Mouse (Mus musculus): Measurements from ENCODE around the gene Sipa1l2.
"Not testable (repeated sequence)": the region's sequence is repeated elsewhere in the genome, so short reads cannot be mapped to it uniquely, and the experiment has no call there.

Sipa1l2 gene

GRCm38 (mm10) chr8:125542893-125543613 is 26.6 kb downstream of the Sipa1l2 start:
- in situ Hi-C loops (cut with MboI; ENCODE audit: low sequenced_read_pairs) = no loop called here

- in situ Hi-C loops (cut with MboI; ENCODE audit: low sequenced_read_pairs) = no loop called here
Observed at GRCm38 (mm10) chr8:125539056-125540013, 30.3 kb downstream of the Sipa1l2 start.

GRCm38 (mm10) chr8:125538265-125538664 is 31.3 kb downstream of the Sipa1l2 start:
- in situ Hi-C loops (cut with MboI; ENCODE audit: low sequenced_read_pairs) = no loop called here

GRCm38 (mm10) chr8:125533709-125534108 is 35.9 kb downstream of the Sipa1l2 start:
- in situ Hi-C loops (cut with MboI; ENCODE audit: low sequenced_read_pairs) = no loop called here

- in situ Hi-C loops (cut with MboI; ENCODE audit: low sequenced_read_pairs) = no loop called here
Observed at GRCm38 (mm10) chr8:125532953-125533352, 36.7 kb downstream of the Sipa1l2 start.

- in situ Hi-C loops (cut with MboI; ENCODE audit: low sequenced_read_pairs) = no loop called here
Observed at GRCm38 (mm10) chr8:125532177-125532576, 37.4 kb downstream of the Sipa1l2 start.

GRCm38 (mm10) chr8:125531640-125532039 is 38.0 kb downstream of the Sipa1l2 start:
- in situ Hi-C loops (cut with MboI; ENCODE audit: low sequenced_read_pairs) = no loop called here

GRCm38 (mm10) chr8:125531088-125531438 is 38.5 kb downstream of the Sipa1l2 start:
- in situ Hi-C loops (cut with MboI; ENCODE audit: low sequenced_read_pairs) = no loop called here

GRCm38 (mm10) chr8:125530187-125531087 is 39.2 kb downstream of the Sipa1l2 start:
- in situ Hi-C loops (cut with MboI; ENCODE audit: low sequenced_read_pairs) = no loop called here

GRCm38 (mm10) chr8:125529019-125529418 is 40.6 kb downstream of the Sipa1l2 start:
- in situ Hi-C loops (cut with MboI; ENCODE audit: low sequenced_read_pairs) = no loop called here

- in situ Hi-C loops (cut with MboI; ENCODE audit: low sequenced_read_pairs) = no loop called here
Observed at GRCm38 (mm10) chr8:125527941-125528340, 41.7 kb downstream of the Sipa1l2 start.

- in situ Hi-C loops (cut with MboI; ENCODE audit: low sequenced_read_pairs) = no loop called here
Observed at GRCm38 (mm10) chr8:125526999-125527398, 42.6 kb downstream of the Sipa1l2 start.

GRCm38 (mm10) chr8:125526582-125526981 is 43.0 kb downstream of the Sipa1l2 start:
- in situ Hi-C loops (cut with MboI; ENCODE audit: low sequenced_read_pairs) = no loop called here

- in situ Hi-C loops (cut with MboI; ENCODE audit: low sequenced_read_pairs) = no loop called here
Observed at GRCm38 (mm10) chr8:125524479-125524878, 45.1 kb downstream of the Sipa1l2 start.

- in situ Hi-C loops (cut with MboI; ENCODE audit: low sequenced_read_pairs) = no loop called here
Observed at GRCm38 (mm10) chr8:125523213-125523612, 46.4 kb downstream of the Sipa1l2 start.

GRCm38 (mm10) chr8:125522151-125522550 is 47.5 kb downstream of the Sipa1l2 start:
- in situ Hi-C loops (cut with MboI; ENCODE audit: low sequenced_read_pairs) = no loop called here

GRCm38 (mm10) chr8:125521087-125521486 is 48.5 kb downstream of the Sipa1l2 start:
- in situ Hi-C loops (cut with MboI; ENCODE audit: low sequenced_read_pairs) = no loop called here

- in situ Hi-C loops (cut with MboI; ENCODE audit: low sequenced_read_pairs) = not testable (repeated sequence)
Observed at GRCm38 (mm10) chr8:125520308-125520707, 49.3 kb downstream of the Sipa1l2 start.

GRCm38 (mm10) chr8:125518951-125519350 is 50.7 kb downstream of the Sipa1l2 start:
- in situ Hi-C loops (cut with MboI; ENCODE audit: low sequenced_read_pairs) = no loop called here

- in situ Hi-C loops (cut with MboI; ENCODE audit: low sequenced_read_pairs) = no loop called here
Observed at GRCm38 (mm10) chr8:125518301-125518700, 51.3 kb downstream of the Sipa1l2 start.

- in situ Hi-C loops (cut with MboI; ENCODE audit: low sequenced_read_pairs) = no loop called here
Observed at GRCm38 (mm10) chr8:125517397-125517796, 52.2 kb downstream of the Sipa1l2 start.

Data from CH12F3 (cell line).